Mouse (Mus musculus): Measurements from ENCODE around the gene Olfr1141. TPM values are rescaled to one million over a fixed set of nuclear protein-coding genes. Genes with fewer than 3 reads are reported as not detected.

Gene Olfr1141
- total RNA-seq (2014; rRNA removed; ENCODE audit: low replicate concordance) (not detected in 2 replicates), polyA plus RNA-seq (2015; fragmentation: Nextera tagmentation; extraction: Ambion mirVana) (not detected in 2 replicates)

GRCm38 (mm10) chr2:87753891-87754290, at the start of gene Olfr1141:
Olfr1141 (minus strand) TSS chr2:87753991.
- H3K4me1 ChIP-seq (ENCODE audit: control insufficient read depth, insufficient read depth): no peaks in the 10 kb centered on the region

DNA sequence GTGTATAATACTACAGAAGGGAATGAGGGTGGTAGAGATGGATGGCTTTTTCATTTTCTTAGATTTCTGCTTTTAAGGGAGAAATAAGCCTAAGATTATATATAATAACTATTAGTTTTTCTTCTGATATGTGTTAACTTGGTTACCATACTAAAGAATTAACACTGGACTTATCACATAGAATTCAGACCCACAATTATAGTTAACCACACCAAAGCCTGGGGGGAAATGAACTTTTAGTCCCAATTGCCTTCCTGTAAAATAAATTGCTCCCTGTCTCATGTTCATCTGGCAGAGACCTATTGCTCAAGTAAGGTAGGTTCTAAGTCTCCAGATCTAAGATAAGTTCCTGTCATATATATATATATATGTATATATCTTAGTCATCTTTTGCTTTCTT, 46.5 kb upstream of the Olfr1141 start, which contains the start of gene Olfr1143:
TSS of gene Olfr1143 (plus strand) at position 301 of the 400 bp plus-strand sequence.
- DNase-seq (ENCODE audit: low spot score) (no peak), ATAC-seq (ENCODE audit: insufficient read depth, low read depth) (no peak)
- no peak within 1 kb of the TSS for H3K9ac ChIP-seq (replicated peaks; ENCODE audit: low read depth, low read length)
- H3K4me2 ChIP-seq (ENCODE audit: low read depth, low read length): no peak within 1 kb of the TSS
- H3K27me3 ChIP-seq (ENCODE audit: control insufficient read depth, insufficient read depth, low read length): no peaks in the 10 kb centered on the region
- H3K36me3 ChIP-seq (replicated peaks; ENCODE audit: control insufficient read depth, insufficient read depth, low read length): no peaks in the 10 kb centered on the region
- TF ChIP-seq CTCF (IDR thresholded peaks at IDR 0.05; ENCODE audit: low read depth): no peak
- no peak for TF ChIP-seq EP300 (IDR thresholded peaks at IDR 0.05; ENCODE audit: low read depth)
- no peak within 1 kb of the TSS for H3K4me3 ChIP-seq (ENCODE audit: low read depth, low read length)
- no peaks in the 10 kb centered on the region for H3K9me3 ChIP-seq (replicated peaks; ENCODE audit: control insufficient read depth, low read length)
- no peaks in the 10 kb centered on the region for H3K4me1 ChIP-seq (ENCODE audit: control insufficient read depth, insufficient read depth)
- no peak within 1 kb of the TSS for H3K27ac ChIP-seq (ENCODE audit: low read depth)

More at GRCm38 (mm10) chr2:87753891-87754290, at the start of gene Olfr1141:
- Histone ChIP-seq H3K27me3 (ENCODE audit: control insufficient read depth, insufficient read depth, low read length) (no peaks in the 10 kb centered on the region), H3K9ac (replicated peaks; ENCODE audit: low read depth, low read length) (no peak within 1 kb of the TSS), H3K4me3 (ENCODE audit: low read depth, low read length) (no peak within 1 kb of the TSS), H3K4me2 (ENCODE audit: low read depth, low read length) (no peak within 1 kb of the TSS), H3K36me3 (replicated peaks; ENCODE audit: control insufficient read depth, insufficient read depth, low read length) (no peaks in the 10 kb centered on the region), H3K9me3 (replicated peaks; ENCODE audit: control insufficient read depth, low read length) (no peaks in the 10 kb centered on the region), H3K27ac (ENCODE audit: low read depth) (no peak within 1 kb of the TSS)
- WGBS: 65% methylated on average over 1 of the region's 1 CpGs
- ATAC-seq (ENCODE audit: insufficient read depth, low read depth): no peak
- DNase-seq (ENCODE audit: low spot score): no peak
- TF ChIP-seq EP300 (IDR thresholded peaks at IDR 0.05; ENCODE audit: low read depth) (no peak), CTCF (IDR thresholded peaks at IDR 0.05; ENCODE audit: low read depth) (no peak)

GRCm38 (mm10) chr2:87779183-87779582, 25.4 kb upstream of the Olfr1141 start, which contains the start of gene Olfr152:
Olfr152 (plus strand) TSS chr2:87779483.
- no peak for TF ChIP-seq CTCF (IDR thresholded peaks at IDR 0.05; ENCODE audit: low read depth)
- no peak for TF ChIP-seq EP300 (IDR thresholded peaks at IDR 0.05; ENCODE audit: low read depth)
- H3K4me2 ChIP-seq (ENCODE audit: low read depth, low read length): no peak within 1 kb of the TSS
- 73% methylated on average over 4 of the region's 4 CpGs for WGBS

GRCm38 (mm10) chr2:87776143-87776542, 22.4 kb upstream of the Olfr1141 start:
- Histone ChIP-seq H3K9ac (replicated peaks; ENCODE audit: low read depth, low read length) (no peak overlapping the region), H3K4me2 (ENCODE audit: low read depth, low read length) (no peak overlapping the region), H3K4me3 (ENCODE audit: low read depth, low read length) (no peak overlapping the region), H3K9me3 (replicated peaks; ENCODE audit: control insufficient read depth, low read length) (no peaks in the 10 kb centered on the region), H3K27ac (ENCODE audit: low read depth) (no peak overlapping the region), H3K27me3 (ENCODE audit: control insufficient read depth, insufficient read depth, low read length) (no peaks in the 10 kb centered on the region), H3K4me1 (ENCODE audit: control insufficient read depth, insufficient read depth) (no peaks in the 10 kb centered on the region), H3K36me3 (replicated peaks; ENCODE audit: control insufficient read depth, insufficient read depth, low read length) (no peaks in the 10 kb centered on the region)
- DNase-seq (ENCODE audit: low spot score) (no peak), ATAC-seq (ENCODE audit: insufficient read depth, low read depth) (no peak)
- TF ChIP-seq CTCF (IDR thresholded peaks at IDR 0.05; ENCODE audit: low read depth): no peak
- no peak for TF ChIP-seq EP300 (IDR thresholded peaks at IDR 0.05; ENCODE audit: low read depth)
- 42% methylated on average over 1 of the region's 1 CpGs for WGBS

More at GRCm38 (mm10) chr2:87779183-87779582, 25.4 kb upstream of the Olfr1141 start, which contains the start of gene Olfr152:
- H3K27ac ChIP-seq (ENCODE audit: low read depth): no peak within 1 kb of the TSS
- no peak within 1 kb of the TSS for H3K9ac ChIP-seq (replicated peaks; ENCODE audit: low read depth, low read length)
- no peaks in the 10 kb centered on the region for H3K4me1 ChIP-seq (ENCODE audit: control insufficient read depth, insufficient read depth)
- H3K4me3 ChIP-seq (ENCODE audit: low read depth, low read length): no peak within 1 kb of the TSS
- no peaks in the 10 kb centered on the region for H3K27me3 ChIP-seq (ENCODE audit: control insufficient read depth, insufficient read depth, low read length)
- H3K9me3 ChIP-seq (replicated peaks; ENCODE audit: control insufficient read depth, low read length): no peaks in the 10 kb centered on the region
- H3K36me3 ChIP-seq (replicated peaks; ENCODE audit: control insufficient read depth, insufficient read depth, low read length): no peaks in the 10 kb centered on the region
- DNase-seq (ENCODE audit: low spot score): no peak
- ATAC-seq (ENCODE audit: insufficient read depth, low read depth): no peak

GRCm38 (mm10) chr2:87743452-87743851, 10.3 kb downstream of the Olfr1141 start, which contains the start of gene Olfr1140:
Olfr1140 (plus strand) TSS chr2:87743752.
- Histone ChIP-seq H3K4me3 (ENCODE audit: low read depth, low read length) (no peak within 1 kb of the TSS), H3K4me2 (ENCODE audit: low read depth, low read length) (no peak within 1 kb of the TSS), H3K36me3 (replicated peaks; ENCODE audit: control insufficient read depth, insufficient read depth, low read length) (no peaks in the 10 kb centered on the region), H3K27me3 (ENCODE audit: control insufficient read depth, insufficient read depth, low read length) (no peaks in the 10 kb centered on the region), H3K27ac (ENCODE audit: low read depth) (no peak within 1 kb of the TSS), H3K9me3 (replicated peaks; ENCODE audit: control insufficient read depth, low read length) (no peaks in the 10 kb centered on the region), H3K9ac (replicated peaks; ENCODE audit: low read depth, low read length) (no peak within 1 kb of the TSS), H3K4me1 (ENCODE audit: control insufficient read depth, insufficient read depth) (no peaks in the 10 kb centered on the region)
- TF ChIP-seq CTCF (IDR thresholded peaks at IDR 0.05; ENCODE audit: low read depth) (no peak), EP300 (IDR thresholded peaks at IDR 0.05; ENCODE audit: low read depth) (no peak)
- 65% methylated on average over 3 of the region's 3 CpGs for WGBS
- DNase-seq (ENCODE audit: low spot score): no peak
- no peak for ATAC-seq (ENCODE audit: insufficient read depth, low read depth)

DNA sequence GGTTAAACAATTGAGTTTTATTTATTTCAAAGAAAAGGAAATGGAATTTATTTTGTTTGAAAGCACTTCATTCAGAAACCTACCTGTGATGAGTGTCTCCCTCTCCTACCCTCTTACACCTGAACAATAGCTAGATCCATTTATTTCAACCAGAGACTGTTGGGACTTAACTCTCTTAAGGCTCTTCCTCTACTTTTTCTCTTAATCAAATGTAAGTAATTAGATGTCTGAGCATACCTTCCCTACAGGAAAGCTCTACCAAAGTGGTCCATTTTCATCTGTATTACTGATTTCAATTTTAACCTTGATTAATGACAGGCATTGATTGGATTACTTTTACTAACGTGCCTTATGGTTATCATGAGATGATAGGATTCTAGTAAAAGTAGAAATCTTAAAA, 13.9 kb downstream of the Olfr1141 start, which contains the start of gene Olfr1138:
TSS of gene Olfr1138 (minus strand) at position 101 of the 400 bp plus-strand sequence.
- DNase-seq (ENCODE audit: low spot score) (no peak), ATAC-seq (ENCODE audit: insufficient read depth, low read depth) (no peak)
- H3K4me1 ChIP-seq (ENCODE audit: control insufficient read depth, insufficient read depth): no peaks in the 10 kb centered on the region
- 70% methylated on average over 1 of the region's 1 CpGs for WGBS
- no peak within 1 kb of the TSS for H3K4me2 ChIP-seq (ENCODE audit: low read depth, low read length)
- no peak for TF ChIP-seq EP300 (IDR thresholded peaks at IDR 0.05; ENCODE audit: low read depth)
- TF ChIP-seq CTCF (IDR thresholded peaks at IDR 0.05; ENCODE audit: low read depth): no peak
- H3K9me3 ChIP-seq (replicated peaks; ENCODE audit: control insufficient read depth, low read length): no peaks in the 10 kb centered on the region
- no peak within 1 kb of the TSS for H3K9ac ChIP-seq (replicated peaks; ENCODE audit: low read depth, low read length)
- H3K27ac ChIP-seq (ENCODE audit: low read depth): no peak within 1 kb of the TSS
- no peaks in the 10 kb centered on the region for H3K36me3 ChIP-seq (replicated peaks; ENCODE audit: control insufficient read depth, insufficient read depth, low read length)
- H3K27me3 ChIP-seq (ENCODE audit: control insufficient read depth, insufficient read depth, low read length): no peaks in the 10 kb centered on the region
- no peak within 1 kb of the TSS for H3K4me3 ChIP-seq (ENCODE audit: low read depth, low read length)

Measured in heart, postnatal 0 days (tissue).